Mouse (Mus musculus) embryonic fibroblast, embryonic 13.5 days (primary cell): ENCODE measurements around the gene Ifna11.

Source experiments
- CTCF ChIP-seq: IDR thresholded peaks from 2 replicates; pipeline ENCODE4 v1.5.1; 2011; ENCODE audit warnings: mild to moderate bottlenecking, control low read depth, low read length, moderate library complexity, borderline replicate concordance; ENCODE audit not compliant: insufficient read depth
- POLR2A ChIP-seq: IDR thresholded peaks from 2 replicates; pipeline ENCODE4 v1.6.1; 2011; ENCODE audit warnings: low read depth, mild to moderate bottlenecking, control low read depth, low read length, moderate library complexity

DNA sequence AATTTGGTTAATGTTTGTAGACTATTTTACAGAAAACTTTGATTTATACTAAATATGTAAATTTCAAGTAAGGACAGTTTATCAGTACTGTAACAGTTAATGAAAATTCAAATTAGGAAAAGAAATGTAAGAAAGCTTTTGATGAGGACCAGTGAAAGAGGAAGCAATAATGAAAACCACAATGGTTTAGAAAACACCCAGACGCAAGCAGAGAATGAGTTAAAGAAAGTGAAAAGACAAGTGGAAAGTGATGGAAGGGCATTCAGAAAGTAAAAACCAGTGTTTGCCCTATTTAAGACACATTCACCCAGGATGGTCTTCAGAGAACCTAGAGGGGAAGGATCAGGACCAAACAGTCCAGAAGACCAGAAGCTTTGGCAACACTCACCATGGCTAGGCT lies 29.9 kb downstream of the Ifna11 start, which contains the start of gene Ifna1:
- TF ChIP-seq CTCF (no peak), POLR2A (no peak)
